Mouse (Mus musculus) testis, adult 2 months (tissue): ENCODE measurements around the gene Comt.

Experiments used
- CTCF ChIP-seq: fragments of 200-500 bp; IDR thresholded peaks from 2 replicates; pipeline ENCODE4 v1.5.1; 2012; ENCODE audit warnings: low read depth, mild to moderate bottlenecking, inconsistent platforms, low read length, moderate library complexity; ENCODE audit not compliant: control insufficient read depth, insufficient read depth, insufficient replicate concordance
- POLR2A ChIP-seq: fragments of 200-500 bp; IDR thresholded peaks from 2 replicates; pipeline ENCODE4 v1.6.1; 2012; ENCODE audit warnings: low read depth, mild to moderate bottlenecking, inconsistent platforms, low read length, moderate library complexity; ENCODE audit not compliant: control insufficient read depth

GRCm38 (mm10) chr16:18403285-18403684 is 23.4 kb downstream of the Comt start:
- TF ChIP-seq POLR2A (no peak), CTCF (no peak)
